Mouse (Mus musculus) bone marrow macrophage, adult 2 months (primary cell): ENCODE results near the gene Uvrag. TPM values are rescaled to one million over a fixed set of nuclear protein-coding genes. Genes with fewer than 3 reads are reported as not detected.

Source experiments
- H3K27ac ChIP-seq: 2 replicates; pipeline ENCODE4 v1.5.1; 2012; ENCODE audit warnings: low read depth, low read length; ENCODE audit not compliant: insufficient read depth
- H3K4me1 ChIP-seq: 2 replicates; pipeline ENCODE4 v1.6.1; 2012; ENCODE audit warnings: low read length; ENCODE audit not compliant: control insufficient read depth, insufficient read depth
- H3K4me3 ChIP-seq: 2 replicates; pipeline ENCODE4 v1.5.1; 2012; ENCODE audit warnings: mild to moderate bottlenecking, low read length, moderate library complexity; ENCODE audit not compliant: insufficient read depth
- CTCF ChIP-seq: IDR thresholded peaks from 2 replicates; pipeline ENCODE4 v1.5.1; 2012; ENCODE audit warnings: low read depth, mild to moderate bottlenecking, low read length, moderate library complexity
- POLR2A ChIP-seq: IDR thresholded peaks from 2 replicates; pipeline ENCODE4 v1.6.1; 2012; ENCODE audit warnings: mild to moderate bottlenecking, low read depth, low read length, borderline replicate concordance
- polyA plus RNA-seq: library from polyadenylated mRNA; stranded (reverse); fragments of >200 nt; gene quantifications from 2 replicates; pipeline ENCODE4 v1.2.4, GENCODE M21; 2012; ENCODE audit not compliant: missing spikeins, insufficient read depth, insufficient read length

Gene Uvrag
- polyA plus RNA-seq, 1 experiment, result 61.3 TPM

DNA sequence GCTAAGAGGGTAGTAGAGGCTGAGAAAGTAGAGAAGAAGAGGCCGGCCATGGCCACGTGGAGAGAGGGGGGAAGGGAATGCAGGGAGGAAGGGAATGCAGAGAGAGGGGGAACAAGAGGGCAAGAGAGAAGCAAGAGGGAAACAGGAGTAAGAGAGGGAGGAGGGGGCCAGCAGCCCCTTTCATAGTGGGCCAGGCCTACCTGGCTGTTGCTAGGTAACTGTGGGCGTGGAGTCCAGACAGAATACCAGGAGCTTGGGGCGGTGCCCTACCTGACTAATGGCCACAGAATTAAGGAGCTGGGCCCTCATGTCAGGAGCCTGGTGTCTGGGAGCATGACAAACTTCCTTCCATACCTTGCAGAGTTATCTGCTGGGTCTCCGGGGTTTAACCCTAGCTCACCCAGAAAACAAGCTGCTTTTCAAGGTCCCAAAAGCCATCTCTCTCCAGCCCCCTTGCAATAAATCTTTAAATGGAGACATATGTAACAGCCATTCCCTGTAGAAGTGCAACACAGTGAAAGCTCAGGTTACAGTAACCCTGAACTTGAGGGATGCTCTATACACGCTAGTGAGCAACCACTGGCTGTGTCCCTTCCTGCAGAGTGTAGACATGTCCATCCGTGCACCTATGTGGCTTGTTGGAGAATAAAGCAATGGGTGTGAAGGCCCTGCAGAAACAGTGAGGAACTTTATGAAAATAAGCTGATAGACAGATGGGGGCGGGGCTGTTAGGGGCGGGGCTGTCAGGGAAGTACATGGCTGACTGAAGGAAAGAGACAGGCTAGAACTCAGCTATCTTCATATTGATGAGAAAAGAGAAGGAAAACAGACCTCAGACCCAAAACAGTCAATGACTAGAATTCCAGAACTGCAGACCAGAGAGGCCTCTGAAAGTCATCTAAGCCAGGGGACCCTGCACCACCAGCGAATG lies 12.7 kb downstream of the Uvrag start:
- H3K4me1 ChIP-seq, result peaks cover 54% of the 10 kb centered on the region
- no peak overlapping the region for H3K4me3 ChIP-seq

DNA sequence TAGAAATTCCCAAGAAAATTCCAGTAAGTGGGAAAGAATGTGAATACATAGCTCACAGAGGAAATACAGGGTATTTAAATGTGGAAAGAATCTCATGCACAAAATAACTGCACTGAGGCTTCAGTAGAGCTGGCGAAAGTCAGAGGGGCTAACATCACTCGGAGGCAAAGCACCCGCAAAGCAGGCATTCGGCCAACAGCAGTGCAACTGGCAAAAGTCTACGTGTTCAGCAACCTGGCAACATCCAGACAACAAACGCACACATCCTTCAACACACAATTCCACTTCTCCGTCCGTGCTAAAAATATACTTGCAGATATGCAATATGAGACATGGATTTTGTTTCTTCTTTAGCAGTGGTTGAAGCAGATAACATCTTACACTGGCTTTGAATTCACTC lies 14.9 kb downstream of the Uvrag start:
- Histone ChIP-seq H3K4me1 (peaks cover 48% of the 10 kb centered on the region), H3K4me3 (no peak overlapping the region), H3K27ac (no peak overlapping the region)
- TF ChIP-seq CTCF, result no peak
- TF ChIP-seq POLR2A, result no peak

More for the DNA sequence above, 12.7 kb downstream of the Uvrag start:
- H3K27ac ChIP-seq, result no peak overlapping the region
- TF ChIP-seq CTCF, result no peak
- TF ChIP-seq POLR2A, result no peak

DNA sequence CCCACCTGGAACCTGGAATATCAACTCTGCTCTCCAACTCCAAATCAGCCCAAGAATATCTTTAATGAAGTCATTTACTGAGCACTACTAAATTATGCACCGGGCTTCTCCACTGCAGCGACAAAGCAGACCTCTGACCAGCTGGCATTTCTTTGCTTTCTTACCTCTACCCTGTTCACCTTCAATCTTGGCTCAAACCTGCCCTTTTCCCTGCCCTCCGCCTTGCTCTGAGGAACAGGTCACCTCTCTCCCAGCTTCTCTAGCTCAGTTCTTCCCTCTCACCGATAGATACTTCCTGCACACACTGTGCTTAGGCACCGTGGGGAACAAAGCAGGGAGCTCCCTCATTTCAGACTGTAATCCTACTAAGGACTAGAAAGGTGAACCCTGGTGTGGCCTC lies 18.3 kb downstream of the Uvrag start:
- H3K27ac ChIP-seq, result no peak overlapping the region
- no peak overlapping the region for H3K4me3 ChIP-seq
- H3K4me1 ChIP-seq, result peaks cover 41% of the 10 kb centered on the region
- TF ChIP-seq POLR2A (no peak), CTCF (no peak)

DNA sequence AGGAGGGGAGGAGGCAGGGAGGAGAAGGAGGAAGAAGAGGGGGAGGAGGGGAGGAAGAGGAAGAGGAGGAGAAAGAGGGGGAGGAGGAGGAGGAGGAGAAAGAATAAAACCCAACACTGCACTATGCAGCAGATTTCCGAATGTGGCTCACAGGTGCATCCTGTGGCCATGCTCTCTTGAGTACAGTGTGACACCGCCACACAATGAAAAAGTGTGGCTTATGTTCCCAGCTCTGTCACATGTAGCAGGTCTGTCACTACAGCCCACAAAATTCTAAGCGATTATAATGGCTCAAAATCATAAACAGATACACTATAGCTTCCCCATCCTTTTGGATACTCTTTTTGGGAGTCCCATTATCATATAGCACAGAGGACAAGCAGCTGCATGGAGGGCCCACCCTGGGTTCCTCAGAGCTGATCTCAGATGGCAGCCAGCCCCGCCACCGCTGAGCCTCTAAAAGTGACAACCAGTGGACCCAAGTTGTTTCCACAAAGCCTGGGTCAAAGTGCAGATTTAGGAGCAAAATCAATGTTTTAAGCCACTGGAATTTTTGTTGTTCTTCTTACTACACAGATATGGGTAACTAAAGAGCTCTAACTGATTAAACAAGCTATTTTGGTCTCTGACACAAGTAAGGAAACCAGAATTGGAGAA lies 19.9 kb downstream of the Uvrag start:
- H3K4me3 ChIP-seq, result no peak overlapping the region
- peaks cover 38% of the 10 kb centered on the region for H3K4me1 ChIP-seq
- no peak for TF ChIP-seq CTCF
- TF ChIP-seq POLR2A, result no peak
- no peak overlapping the region for H3K27ac ChIP-seq

DNA sequence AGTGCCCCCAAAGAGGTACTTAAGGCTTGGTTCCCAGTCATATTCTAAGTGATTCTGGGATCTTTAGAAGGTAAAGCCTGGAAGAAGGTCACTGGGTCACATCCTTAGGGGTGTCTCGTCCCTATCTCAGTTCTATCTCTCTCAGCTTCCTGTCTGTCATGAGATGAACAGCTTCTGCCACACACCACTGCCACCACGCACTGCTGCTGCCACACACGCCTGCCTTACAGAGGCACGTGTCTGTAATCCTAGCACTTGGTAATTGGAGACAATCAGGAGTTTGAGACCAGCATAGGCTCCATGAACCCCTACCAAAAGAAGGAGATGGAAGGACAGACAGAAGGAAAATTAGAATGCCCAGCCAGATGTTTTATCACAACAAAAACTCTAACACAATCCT lies 20.9 kb downstream of the Uvrag start:
- H3K27ac ChIP-seq, result no peak overlapping the region

DNA sequence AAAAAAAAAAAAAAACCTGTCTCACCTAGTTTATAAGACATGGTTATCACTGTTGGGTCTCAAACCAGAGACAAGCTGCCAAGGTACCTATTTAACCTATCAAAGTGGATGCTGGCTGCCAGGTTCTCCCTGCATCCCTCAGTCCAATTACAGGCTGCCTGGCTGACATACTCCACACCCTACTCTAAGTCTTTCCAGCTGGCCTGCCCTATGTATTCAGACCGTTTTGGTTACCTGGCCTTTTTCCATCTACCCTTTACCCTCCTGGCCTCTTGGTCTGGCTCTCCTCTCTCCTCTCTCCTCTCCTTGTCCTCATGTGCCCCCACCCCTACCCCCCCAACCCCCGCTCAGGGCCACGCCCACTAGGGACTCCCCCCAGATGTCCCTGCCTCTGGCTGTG lies 24.2 kb downstream of the Uvrag start:
- TF ChIP-seq POLR2A (no peak), CTCF (no peak)
- Histone ChIP-seq H3K27ac (no peak overlapping the region), H3K4me3 (no peak overlapping the region), H3K4me1 (peaks cover 30% of the 10 kb centered on the region)

More for the DNA sequence above, 20.9 kb downstream of the Uvrag start:
- Histone ChIP-seq H3K4me3 (no peak overlapping the region), H3K4me1 (peaks cover 38% of the 10 kb centered on the region)
- TF ChIP-seq CTCF, result no peak
- no peak for TF ChIP-seq POLR2A

DNA sequence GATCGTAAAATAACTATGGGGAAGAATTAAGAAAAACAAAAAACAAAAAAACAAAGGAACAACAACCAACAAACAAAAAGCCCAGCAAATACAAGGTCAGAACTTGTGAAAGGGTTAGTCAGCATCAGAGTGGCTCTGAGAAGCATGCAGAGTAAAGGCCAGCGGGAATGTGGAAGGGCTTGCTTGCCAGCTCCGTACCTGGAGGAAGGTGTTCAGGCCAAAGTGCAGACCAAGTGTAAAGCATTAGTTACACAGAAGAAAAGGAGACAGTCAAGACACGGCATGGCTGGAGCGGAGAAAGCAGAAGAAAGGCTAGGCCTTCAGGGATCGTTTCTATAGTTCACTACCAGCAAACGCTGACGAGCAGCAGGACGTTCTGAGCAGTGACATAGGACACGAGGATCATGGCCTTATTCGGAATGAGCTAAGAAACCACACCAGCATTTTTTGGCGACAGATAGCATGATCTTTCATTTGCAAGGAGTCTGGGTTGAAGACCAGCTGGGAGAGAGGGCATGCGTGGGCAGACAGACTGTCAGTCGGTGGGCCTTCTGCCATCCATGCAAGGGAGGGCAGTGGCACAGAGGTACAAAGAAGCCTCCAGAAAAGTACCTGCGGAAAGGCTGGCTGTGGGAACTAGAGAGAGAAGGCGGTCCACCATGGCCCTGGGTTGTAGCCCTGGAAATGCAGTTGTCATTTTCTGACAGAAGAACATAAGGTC lies 26.8 kb downstream of the Uvrag start:
- no peak for TF ChIP-seq CTCF
- TF ChIP-seq POLR2A, result no peak
- peaks cover 17% of the 10 kb centered on the region for H3K4me1 ChIP-seq
- H3K27ac ChIP-seq, result no peak overlapping the region
- H3K4me3 ChIP-seq, result no peak overlapping the region

DNA sequence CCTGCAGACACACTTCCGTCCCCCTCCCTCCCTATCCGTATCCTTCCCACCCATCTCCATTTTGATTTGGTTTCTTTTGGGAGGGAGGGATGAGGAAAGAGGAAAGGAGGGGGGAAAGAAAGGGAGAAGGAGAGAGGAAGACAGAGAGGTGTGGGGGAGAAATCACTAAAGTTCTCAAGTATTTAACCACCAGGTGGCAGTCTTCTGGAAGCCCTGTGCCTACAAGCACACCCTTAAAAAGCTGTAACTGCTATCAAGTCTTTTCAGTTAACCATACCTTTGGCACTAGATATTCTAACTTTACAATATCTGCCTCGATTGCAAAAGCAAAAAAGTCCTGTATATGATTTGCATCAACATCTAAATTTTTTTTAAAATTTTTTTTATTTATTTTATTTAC lies 33.4 kb downstream of the Uvrag start:
- Histone ChIP-seq H3K4me1 (peaks cover 17% of the 10 kb centered on the region), H3K27ac (no peak overlapping the region), H3K4me3 (no peak overlapping the region)
- TF ChIP-seq CTCF (no peak), POLR2A (no peak)

DNA sequence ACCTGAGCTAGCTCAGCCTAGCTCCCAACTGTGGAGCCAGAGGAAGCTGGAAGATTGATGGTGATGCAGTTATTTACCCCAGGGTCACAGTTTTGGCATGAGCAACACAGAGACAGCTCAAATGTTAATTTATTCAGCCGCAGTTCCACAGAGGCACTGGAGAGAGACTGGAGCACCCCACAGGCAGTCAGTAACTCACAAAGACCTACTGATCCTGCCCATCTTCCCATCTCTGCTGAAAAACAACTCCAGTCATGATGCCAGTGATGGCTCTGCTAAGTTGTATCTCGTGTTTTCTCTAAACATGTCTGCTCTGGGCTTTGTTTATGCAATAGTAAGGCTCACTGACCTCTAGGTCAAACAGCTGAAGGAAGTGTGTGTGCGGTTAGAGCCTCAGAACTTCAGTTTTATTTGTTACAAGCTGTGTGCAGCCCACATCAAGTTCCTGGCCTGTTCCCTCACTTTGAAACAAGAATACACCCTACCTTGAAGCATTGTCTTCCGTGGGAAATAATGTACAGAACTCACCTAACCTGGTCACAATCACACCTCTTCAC lies 34.1 kb downstream of the Uvrag start:
- H3K4me3 ChIP-seq, result no peak overlapping the region
- no peak for TF ChIP-seq POLR2A
- no peak for TF ChIP-seq CTCF
- H3K27ac ChIP-seq, result no peak overlapping the region
- peaks cover 24% of the 10 kb centered on the region for H3K4me1 ChIP-seq
